Mouse (Mus musculus): Measurements from ENCODE around the gene Soat2.
A peak's percentile ranks its signal among the peaks of the same experiment; 100 is the strongest.

DNA sequence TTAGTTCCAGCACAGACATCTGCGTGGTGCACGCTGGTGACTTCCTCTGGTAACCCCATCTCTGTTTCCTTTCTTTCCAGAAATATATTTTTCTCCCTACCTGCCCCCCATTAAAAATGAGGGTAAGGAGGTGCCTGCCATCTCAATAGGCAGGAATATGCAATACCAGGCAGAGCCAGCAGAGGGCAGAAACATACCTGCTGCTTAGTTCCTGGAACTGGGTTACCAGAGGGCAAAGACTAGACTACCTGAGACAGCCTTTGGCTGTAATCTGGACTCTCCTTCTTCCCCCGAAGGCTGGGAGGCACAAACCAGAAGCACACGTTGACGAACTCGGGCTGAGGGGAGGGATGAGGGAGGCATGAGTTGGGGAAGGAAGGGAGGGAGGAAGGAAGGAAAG lies 28.0 kb downstream of the Soat2 start:
- TF ChIP-seq CTCF (IDR thresholded peaks at IDR 0.05; ENCODE audit: low read depth), result peak; percentile 95
- no peak for TF ChIP-seq EP300 (optimal IDR thresholded peaks at IDR 0.05)

Data from stomach, postnatal 0 days (tissue).